Mouse (Mus musculus): ENCODE measurements around the gene Trmt1l.
A peak's percentile ranks its signal among the peaks of the same experiment; 100 is the strongest.
"Not testable (repeated sequence)": the region's sequence is repeated elsewhere in the genome, so short reads cannot be mapped to it uniquely, and the experiment has no call there.

Trmt1l gene

DNA sequence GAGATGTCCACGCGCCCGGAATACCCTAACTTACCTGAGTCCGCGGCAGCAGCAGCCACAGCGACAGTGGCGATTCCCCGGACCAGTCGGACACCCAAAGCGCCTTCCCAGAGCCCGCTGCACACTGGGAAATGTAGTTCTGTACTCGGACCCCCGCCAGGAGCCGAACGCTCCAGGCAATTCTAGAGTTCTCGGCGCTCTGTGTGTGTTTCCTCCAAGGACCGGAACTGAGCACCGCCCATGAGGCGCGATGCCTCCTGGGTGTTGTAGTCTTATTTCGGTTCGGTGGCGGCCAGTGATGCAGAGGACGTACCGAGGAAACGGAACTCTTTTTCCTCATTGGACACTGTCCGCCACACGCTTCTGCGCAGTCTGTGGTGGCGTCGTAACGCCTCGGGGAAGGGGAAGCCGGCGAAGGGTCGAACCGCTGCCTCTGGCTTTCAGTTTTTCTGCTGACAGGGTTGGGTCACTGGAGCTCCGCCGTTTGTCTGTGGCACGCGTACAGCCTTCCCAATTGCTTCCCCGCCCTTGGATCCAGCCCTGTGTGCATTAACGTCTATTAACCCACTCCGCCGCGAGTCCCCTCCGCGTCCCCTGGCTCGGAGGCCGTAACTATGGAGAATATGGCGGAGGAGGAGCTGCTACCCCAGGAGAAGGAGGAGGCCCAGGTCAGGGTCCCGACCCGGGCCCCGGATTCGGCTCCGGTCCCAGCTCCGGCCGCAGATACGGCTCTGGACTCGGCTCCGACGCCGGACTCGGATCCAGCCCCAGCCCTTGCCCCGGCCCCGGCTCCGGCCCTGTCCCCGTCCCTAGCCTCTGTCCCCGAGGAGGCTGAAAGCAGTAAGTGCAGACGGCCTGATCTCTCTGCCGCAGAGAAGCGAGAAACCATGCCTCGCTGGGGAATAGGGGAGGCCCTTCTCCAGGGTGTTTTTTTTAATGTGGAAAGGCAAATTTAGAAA, at the start of gene Trmt1l, which contains the start of gene Swt1:
Gene Trmt1l, plus strand, starts transcription at position 280 of the 959 bp plus-strand sequence.
Gene Swt1, minus strand, starts transcription at position 193 of the 959 bp plus-strand sequence.
- peak; percentile 98 for DNase-seq (ENCODE audit: low spot score in 2 of 2)

DNA sequence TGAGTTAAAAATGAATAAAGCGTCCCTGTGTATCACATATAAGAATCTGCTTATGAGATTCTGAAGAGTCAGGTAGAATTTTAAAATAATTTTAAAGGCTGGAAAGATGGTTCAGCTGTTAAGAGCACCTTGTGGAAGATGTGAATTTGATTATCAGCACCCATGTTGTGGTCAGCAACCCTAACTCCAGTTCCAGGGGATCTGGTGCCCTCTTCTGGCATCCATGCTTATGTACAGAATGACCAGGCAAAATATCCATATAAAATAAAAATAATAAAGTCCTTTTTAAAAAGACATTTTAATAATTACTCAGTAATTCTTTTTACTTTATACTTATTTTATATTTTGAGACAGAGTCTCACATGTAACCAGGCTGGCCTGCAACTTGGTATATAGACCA, 38.3 kb upstream of the Trmt1l start:
- no peak for DNase-seq (ENCODE audit: low spot score in 2 of 2)

DNA sequence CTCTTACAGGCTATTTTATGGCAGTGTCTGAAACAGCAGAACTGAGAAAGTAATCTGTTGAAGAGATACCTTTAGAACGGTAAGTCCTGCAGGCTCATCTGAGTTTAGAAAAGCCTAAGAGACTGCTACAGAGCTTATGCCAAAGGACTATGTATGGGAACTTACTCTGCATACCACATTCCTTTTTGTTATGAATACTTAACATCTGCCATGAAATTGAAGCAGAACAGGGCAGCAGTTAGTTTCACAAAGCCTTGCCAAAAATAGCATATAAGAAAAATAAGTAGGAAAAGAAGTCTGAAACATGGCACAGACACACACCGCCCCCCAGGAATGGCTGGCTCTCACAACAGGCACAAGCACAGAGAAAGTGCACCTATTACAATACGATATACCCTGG, 18.5 kb upstream of the Trmt1l start:
- DNase-seq (ENCODE audit: low spot score in 2 of 2), result no peak

- no peak for DNase-seq (ENCODE audit: low spot score in 2 of 2)
These were observed 6.2 kb upstream of the Trmt1l start for GRCm38 (mm10) chr1:151422178-151422577.

DNA sequence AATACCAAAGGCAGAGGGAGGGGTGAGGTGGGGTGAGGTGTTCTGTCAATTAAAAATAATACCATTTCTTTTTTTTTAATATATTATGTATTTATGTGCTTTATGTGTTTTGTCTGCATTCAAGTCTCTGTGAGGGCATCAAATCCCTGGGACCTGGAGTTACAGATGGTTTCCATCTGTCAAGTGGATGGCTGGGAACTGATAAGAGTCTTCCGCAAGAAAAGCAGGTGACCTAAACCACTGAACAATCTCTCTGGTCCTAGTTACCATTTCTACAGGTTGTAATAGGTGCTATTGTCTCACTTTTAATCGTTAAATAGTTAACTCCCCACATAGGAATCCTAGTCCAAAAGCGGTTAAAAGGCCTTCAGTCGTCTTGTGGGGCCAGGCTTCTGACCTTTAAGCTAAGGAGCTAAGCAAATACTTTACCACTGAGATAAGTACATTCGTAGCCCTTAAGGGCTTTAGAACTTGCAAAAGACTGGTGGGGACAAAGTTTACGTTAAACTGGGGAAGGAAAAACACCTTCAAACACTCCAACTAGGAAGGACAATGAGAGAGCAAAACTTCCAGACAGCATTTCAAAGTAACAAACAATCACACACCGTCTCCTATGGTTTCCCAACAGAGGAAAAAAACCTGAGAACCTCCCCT, 1.3 kb upstream of the Trmt1l start:
- no peak for DNase-seq (ENCODE audit: low spot score in 2 of 2)

GRCm38 (mm10) chr1:151427888-151428262, 467 bp upstream of the Trmt1l start:
- DNase-seq (ENCODE audit: low spot score in 2 of 2), result no peak

GRCm38 (mm10) chr1:151429316-151429715, 974 bp downstream of the Trmt1l start:
- DNase-seq (ENCODE audit: low spot score in 2 of 2), result no peak

GRCm38 (mm10) chr1:151435431-151435830, 7.1 kb downstream of the Trmt1l start:
- no peak for DNase-seq (ENCODE audit: low spot score in 2 of 2)

GRCm38 (mm10) chr1:151449866-151450265, 21.5 kb downstream of the Trmt1l start:
- no peak for DNase-seq (ENCODE audit: low spot score in 2 of 2)

GRCm38 (mm10) chr1:151450851-151451250, 22.5 kb downstream of the Trmt1l start:
- no peak for DNase-seq (ENCODE audit: low spot score in 2 of 2)

GRCm38 (mm10) chr1:151451946-151452345, 23.6 kb downstream of the Trmt1l start:
- no peak for DNase-seq (ENCODE audit: low spot score in 2 of 2)

DNA sequence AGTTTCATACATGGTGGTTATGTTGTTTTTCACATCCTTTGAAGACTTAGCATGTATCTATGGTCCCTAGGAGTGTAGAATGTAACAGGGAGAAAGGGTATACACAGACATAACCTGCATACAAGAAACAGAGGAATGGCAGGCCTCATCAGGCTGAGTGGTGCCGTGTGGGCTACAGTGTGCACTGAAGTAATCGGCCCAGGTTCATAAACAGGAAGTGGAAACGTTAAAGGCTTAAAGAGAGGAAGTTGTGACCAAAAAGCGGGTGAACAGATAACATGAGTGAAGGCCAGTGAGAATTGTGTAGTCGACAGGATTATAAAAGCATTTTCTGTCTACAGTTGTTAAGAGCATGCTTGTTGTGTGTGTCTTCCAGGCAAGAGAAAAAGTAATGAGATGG, 28.7 kb downstream of the Trmt1l start:
- DNase-seq (ENCODE audit: low spot score in 2 of 2), result no peak

- no peak for DNase-seq (ENCODE audit: low spot score in 2 of 2)
These were observed 32.9 kb downstream of the Trmt1l start for GRCm38 (mm10) chr1:151461265-151461664.

GRCm38 (mm10) chr1:151464914-151465313, 36.6 kb downstream of the Trmt1l start:
- DNase-seq (ENCODE audit: low spot score in 2 of 2), result no peak

- DNase-seq (ENCODE audit: low spot score in 2 of 2), result no peak
These were observed 38.2 kb downstream of the Trmt1l start for GRCm38 (mm10) chr1:151466571-151466970.

GRCm38 (mm10) chr1:151471429-151471828, 43.1 kb downstream of the Trmt1l start:
- no peak for DNase-seq (ENCODE audit: low spot score in 2 of 2)

GRCm38 (mm10) chr1:151472386-151472785, 44.0 kb downstream of the Trmt1l start:
- DNase-seq (ENCODE audit: low spot score in 2 of 2), result not testable (repeated sequence)

- no peak for DNase-seq (ENCODE audit: low spot score in 2 of 2)
These were observed 54.2 kb downstream of the Trmt1l start for GRCm38 (mm10) chr1:151482497-151482896.

DNA sequence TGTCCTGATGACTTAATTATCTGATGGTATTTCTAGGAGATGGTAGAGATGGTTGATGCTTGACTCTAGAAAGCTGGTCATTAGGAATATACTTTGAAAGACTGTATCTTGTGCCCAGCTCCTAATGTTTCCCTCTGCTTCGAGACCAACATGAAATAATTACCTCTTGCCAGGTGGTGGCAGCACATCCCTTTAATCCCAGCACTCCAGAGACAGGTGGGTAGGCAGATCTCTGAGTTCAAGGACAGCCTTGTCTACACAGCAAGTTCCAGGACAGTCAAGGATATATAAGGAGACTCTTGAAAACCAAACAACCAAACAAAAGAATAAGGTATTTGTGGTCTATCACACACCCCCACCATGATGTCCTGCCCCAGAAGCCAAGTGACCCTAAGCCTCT, 55.2 kb downstream of the Trmt1l start:
- no peak for DNase-seq (ENCODE audit: low spot score in 2 of 2)

DNA sequence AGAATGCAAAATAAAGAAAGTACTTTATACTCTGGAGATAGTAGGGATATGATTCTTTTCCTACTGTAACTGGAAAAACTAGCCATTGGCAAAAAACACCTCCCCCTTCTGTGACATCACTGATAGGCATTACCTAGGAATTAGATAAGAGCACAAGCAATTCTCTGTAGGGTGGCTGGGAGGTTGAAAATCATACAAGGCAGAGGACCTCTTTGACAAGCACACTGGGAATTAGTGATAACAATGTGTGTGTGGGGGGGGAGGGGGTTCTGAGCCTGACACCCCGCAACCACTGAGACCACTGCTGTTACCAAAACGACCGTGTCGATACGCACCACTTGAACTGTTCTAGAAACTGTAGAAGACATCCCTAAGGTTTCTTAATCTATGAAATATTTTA, 56.4 kb downstream of the Trmt1l start:
- DNase-seq (ENCODE audit: low spot score in 2 of 2), result no peak

GRCm38 (mm10) chr1:151489806-151490205, 61.5 kb downstream of the Trmt1l start:
- no peak for DNase-seq (ENCODE audit: low spot score in 2 of 2)

GRCm38 (mm10) chr1:151492419-151492818, 64.1 kb downstream of the Trmt1l start:
- no peak for DNase-seq (ENCODE audit: low spot score in 2 of 2)

DNA sequence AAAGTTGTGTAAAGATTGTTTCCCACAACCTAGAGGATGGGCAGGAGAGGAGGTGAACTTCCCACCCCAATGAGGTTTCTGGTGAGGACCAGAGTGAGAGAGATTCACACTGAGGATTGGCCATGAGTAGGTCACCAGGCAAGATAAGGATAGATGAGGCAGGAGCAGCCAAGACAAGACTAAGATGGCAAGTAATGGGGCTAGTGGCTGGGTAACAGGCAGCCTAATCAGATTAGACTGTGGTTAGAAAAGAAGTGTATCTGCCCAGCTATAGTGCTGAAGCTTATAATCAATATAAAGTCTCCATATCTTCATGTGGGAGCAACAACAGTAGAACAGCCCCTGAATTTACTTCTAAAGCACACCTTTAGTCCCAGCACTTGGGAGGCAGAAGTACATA, 65.5 kb downstream of the Trmt1l start:
- DNase-seq (ENCODE audit: low spot score in 2 of 2), result no peak

All from frontal cortex, postnatal 10 days (tissue).